Mouse (Mus musculus) G1E (cell line): ENCODE results near the gene Uba3.

ENCODE experiments used
- CTCF ChIP-seq: IDR thresholded peaks from 2 replicates; pipeline ENCODE4 v1.5.1; 2012; ENCODE audit warnings: low read depth, low read length, inconsistent platforms, mixed read lengths
- POLR2AphosphoS5 ChIP-seq: IDR thresholded peaks from 2 replicates; pipeline ENCODE4 v1.6.1; 2012; ENCODE audit warnings: low read depth, low read length, inconsistent platforms; ENCODE audit not compliant: insufficient replicate concordance

GRCm38 (mm10) chr6:97211981-97212380 lies 6.5 kb upstream of the Uba3 start:
- no peak for TF ChIP-seq CTCF
- no peak for TF ChIP-seq POLR2AphosphoS5
